Mouse (Mus musculus) c-Kit-negative CD71-positive TER-119-positive erythroid progenitor cells, embryonic 14.5 days (primary cell): ENCODE measurements around the gene Taf4.

Source experiments
- DNase-seq: peaks from one replicate; pipeline ENCODE4 v3.0.0-alpha.2; 2013; ENCODE audit warnings: low read depth, low spot score

The Taf4 gene

GRCm38 (mm10) chr2:179937091-179937490 is 39.4 kb downstream of the Taf4 start:
- DNase-seq = no peak

GRCm38 (mm10) chr2:179934165-179934564 is 42.3 kb downstream of the Taf4 start:
- no peak for DNase-seq

- no peak for DNase-seq
Measured at GRCm38 (mm10) chr2:179931741-179932140, 44.7 kb downstream of the Taf4 start.

- DNase-seq = no peak
Measured at GRCm38 (mm10) chr2:179929166-179929565, 47.3 kb downstream of the Taf4 start.

- DNase-seq = no peak
Measured at GRCm38 (mm10) chr2:179924038-179924437, 52.4 kb downstream of the Taf4 start.

GRCm38 (mm10) chr2:179921021-179921653 is 55.3 kb downstream of the Taf4 start:
- DNase-seq = no peak

- DNase-seq = no peak
Measured at GRCm38 (mm10) chr2:179920042-179920441, 56.4 kb downstream of the Taf4 start.

- no peak for DNase-seq
Measured at GRCm38 (mm10) chr2:179916877-179917673, 59.4 kb downstream of the Taf4 start.

- no peak for DNase-seq
Measured at GRCm38 (mm10) chr2:179914246-179914645, 62.2 kb downstream of the Taf4 start.

- no peak for DNase-seq
Measured at GRCm38 (mm10) chr2:179913349-179913748, 63.1 kb downstream of the Taf4 start.

GRCm38 (mm10) chr2:179912911-179913310 is 63.5 kb downstream of the Taf4 start:
- DNase-seq = no peak

- no peak for DNase-seq
Measured at GRCm38 (mm10) chr2:179896949-179897348, 79.5 kb downstream of the Taf4 start.

GRCm38 (mm10) chr2:179891048-179891447 is 85.4 kb downstream of the Taf4 start:
- DNase-seq = no peak

GRCm38 (mm10) chr2:179884561-179884960 is 91.9 kb downstream of the Taf4 start:
- DNase-seq = no peak

GRCm38 (mm10) chr2:179877551-179878215 is 98.8 kb downstream of the Taf4 start:
- DNase-seq = peak; percentile 17

- peak; percentile 47 for DNase-seq
Measured at GRCm38 (mm10) chr2:179875147-179875546, 101.3 kb downstream of the Taf4 start.

GRCm38 (mm10) chr2:179873315-179873714 is 103.1 kb downstream of the Taf4 start:
- no peak for DNase-seq

GRCm38 (mm10) chr2:179872724-179873123 is 103.7 kb downstream of the Taf4 start:
- no peak for DNase-seq

GRCm38 (mm10) chr2:179869871-179870270 is 106.6 kb downstream of the Taf4 start:
- no peak for DNase-seq

GRCm38 (mm10) chr2:179867669-179868068 is 108.8 kb downstream of the Taf4 start:
- DNase-seq = no peak

GRCm38 (mm10) chr2:179865097-179865496 is 111.3 kb downstream of the Taf4 start:
- DNase-seq = no peak

GRCm38 (mm10) chr2:179863266-179863665 is 113.2 kb downstream of the Taf4 start:
- no peak for DNase-seq

- no peak for DNase-seq
Measured at GRCm38 (mm10) chr2:179862676-179863075, 113.8 kb downstream of the Taf4 start.
